ENCODE assay signal across 10 mouse cellular contexts in genomic region chr11:105946694-105947154, GRCm38 (mm10). TPM values are rescaled to one million over a fixed set of nuclear protein-coding genes. Genes with fewer than 3 reads are reported as not detected.
DNase-seq lines count a peak whose midpoint lies in the region; ATAC-seq lines count a peak whose summit lies in the region.
"Had no signal": no experiment of that assay in that cellular context is flagged by ENCODE, and none has a peak within 500 bp of the region (broad histone marks: within the 10 kb centered on the region; RNA-seq: fewer than 3 reads in every experiment).

No protein-coding gene starts in this region.

- no peaks in the 10 kb centered on the region for H3K9me3 ChIP-seq in embryonic facial prominence, embryonic 12.5 days
- H3K9me3 ChIP-seq in lung, embryonic 15.5 days = no peaks in the 10 kb centered on the region
- H3K9me3 ChIP-seq in heart, embryonic 10.5 days = no peaks in the 10 kb centered on the region
- H3K9me3 ChIP-seq: forebrain, embryonic 12.5 days had no signal

- no peak overlapping the region for H3K9ac ChIP-seq in embryonic facial prominence, embryonic 12.5 days
- no peak overlapping the region for H3K9ac ChIP-seq in lung, embryonic 15.5 days
- H3K9ac ChIP-seq: forebrain, embryonic 12.5 days had no signal

- no peak overlapping the region for H3K4me3 ChIP-seq in embryonic facial prominence, embryonic 12.5 days
- no peak overlapping the region for H3K4me3 ChIP-seq in lung, embryonic 15.5 days
- H3K4me3 ChIP-seq in heart, embryonic 10.5 days = no peak overlapping the region
- H3K4me3 ChIP-seq: forebrain, embryonic 12.5 days had no signal

- peak; percentile 72 for DNase-seq in urinary bladder, postnatal 14 days (ENCODE audit: low spot score)
- no peak for DNase-seq in urinary bladder, postnatal 25 days (ENCODE audit: low spot score)
- DNase-seq in ovary, adult 18-20 months (ENCODE audit: low spot score) = no peak
- DNase-seq in heart, embryonic 10.5 days (ENCODE audit: low spot score) = no peak
- DNase-seq: midbrain, embryonic 14.5 days had no signal

- H3K4me2 ChIP-seq in embryonic facial prominence, embryonic 12.5 days (replicated peaks) = no peak overlapping the region
- no peak overlapping the region for H3K4me2 ChIP-seq in lung, embryonic 15.5 days
- H3K4me2 ChIP-seq: forebrain, embryonic 12.5 days had no signal

- WGBS in embryonic facial prominence, embryonic 12.5 days = 35% methylated on average over 11 of the region's 11 CpGs
- 27% methylated on average over 11 of the region's 11 CpGs for WGBS in lung, embryonic 15.5 days
- 39% methylated on average over 11 of the region's 11 CpGs for WGBS in heart, embryonic 10.5 days

- H3K4me1 ChIP-seq in embryonic facial prominence, embryonic 12.5 days = peaks cover 21% of the 10 kb centered on the region
- H3K4me1 ChIP-seq in lung, embryonic 15.5 days = peaks cover 46% of the 10 kb centered on the region
- peaks cover 33% of the 10 kb centered on the region for H3K4me1 ChIP-seq in heart, embryonic 10.5 days

- ATAC-seq in embryonic facial prominence, embryonic 12.5 days (ENCODE audit: insufficient number of reproducible peaks, insufficient read depth, low FRiP score, low TSS enrichment) = no peak
- ATAC-seq in lung, embryonic 15.5 days (ENCODE audit: borderline replicate concordance, extremely low read depth, low FRiP score, low TSS enrichment) = no peak
- no peak for ATAC-seq in erythroid progenitor cell, adult 5-6 weeks (replicated peaks; ENCODE audit: low FRiP score, poor library complexity, severe bottlenecking)
- ATAC-seq: inflammation-experienced regulatory T-cells, adult 6 months had no signal

- H3K27ac ChIP-seq in embryonic facial prominence, embryonic 12.5 days = peak overlapping the region; percentile 14; the same call in 1 of the 2 replicates
- peak overlapping the region; percentile 95 for H3K27ac ChIP-seq in lung, embryonic 15.5 days
- H3K27ac ChIP-seq in heart, embryonic 10.5 days = no peak overlapping the region; the same call in 1 of the 2 replicates
- H3K27ac ChIP-seq: forebrain, embryonic 12.5 days had no signal

- peaks cover 31% of the 10 kb centered on the region for H3K27me3 ChIP-seq in embryonic facial prominence, embryonic 12.5 days
- peaks cover 15% of the 10 kb centered on the region; the same call in 1 of the 2 replicates for H3K27me3 ChIP-seq in lung, embryonic 15.5 days
- H3K27me3 ChIP-seq in heart, embryonic 10.5 days (ENCODE audit: insufficient read depth, poor library complexity, severe bottlenecking) = peaks cover 73% of the 10 kb centered on the region

- H3K36me3 ChIP-seq in embryonic facial prominence, embryonic 12.5 days = no peaks in the 10 kb centered on the region
- no peaks in the 10 kb centered on the region for H3K36me3 ChIP-seq in lung, embryonic 15.5 days
- H3K36me3 ChIP-seq in heart, embryonic 10.5 days = no peaks in the 10 kb centered on the region
- H3K36me3 ChIP-seq: forebrain, embryonic 12.5 days had no signal

RNA-seq across cellular contexts. Expression of gene Cyb561, which starts 6.4 kb away (rescaled TPM):
- polyA plus RNA-seq in embryonic facial prominence, embryonic 12.5 days (2016; fragmentation: Nextera tagmentation; extraction: Ambion mirVana) = 12.1 and 13.6 TPM in 2 replicates
- 34.2 and 39.8 TPM in 2 replicates for polyA plus RNA-seq in lung, embryonic 15.5 days (2015; fragmentation: Nextera tagmentation; extraction: Ambion mirVana)
- total RNA-seq in erythroid progenitor cell, adult 5-6 weeks (2015; ENCODE audit: low replicate concordance) = 3.4 TPM in 1 of 2 replicates, not detected in the other
- 1.5 TPM in 1 of 2 replicates, not detected in the other for total RNA-seq in erythroid progenitor cell, adult 5-6 weeks (2017; ENCODE audit: low replicate concordance)
- 4.1 and 4.6 TPM in 2 replicates for polyA plus RNA-seq in heart, embryonic 10.5 days (2016; fragmentation: Nextera tagmentation; extraction: Ambion mirVana)

RNA-seq across cellular contexts. Expression of gene Ace, which starts 21.0 kb away (rescaled TPM):
- 0.68 and 0.69 TPM in 2 replicates for polyA plus RNA-seq in embryonic facial prominence, embryonic 12.5 days (2016; fragmentation: Nextera tagmentation; extraction: Ambion mirVana)
- 7.5 and 9.4 TPM in 2 replicates for polyA plus RNA-seq in lung, embryonic 15.5 days (2015; fragmentation: Nextera tagmentation; extraction: Ambion mirVana)
- total RNA-seq in erythroid progenitor cell, adult 5-6 weeks (2015; ENCODE audit: low replicate concordance) = 1.8 and 2.1 TPM in 2 replicates
- total RNA-seq in erythroid progenitor cell, adult 5-6 weeks (2017; ENCODE audit: low replicate concordance) = 1.1 and 1.2 TPM in 2 replicates
- 0.43 and 0.65 TPM in 2 replicates for polyA plus RNA-seq in heart, embryonic 10.5 days (2016; fragmentation: Nextera tagmentation; extraction: Ambion mirVana)
- polyA plus RNA-seq: inflammation-experienced regulatory T-cells, adult 6 months had no signal

RNA-seq across cellular contexts. Expression of gene Ace3, which starts 47.8 kb away (rescaled TPM):
- polyA plus RNA-seq in embryonic facial prominence, embryonic 12.5 days (2016; fragmentation: Nextera tagmentation; extraction: Ambion mirVana) = not detected in 2 replicates
- 0.20 and 0.36 TPM in 2 replicates for polyA plus RNA-seq in lung, embryonic 15.5 days (2015; fragmentation: Nextera tagmentation; extraction: Ambion mirVana)
- not detected in 2 replicates for total RNA-seq in erythroid progenitor cell, adult 5-6 weeks (2015; ENCODE audit: low replicate concordance)
- total RNA-seq in erythroid progenitor cell, adult 5-6 weeks (2017; ENCODE audit: low replicate concordance) = not detected in 2 replicates
- polyA plus RNA-seq in heart, embryonic 10.5 days (2016; fragmentation: Nextera tagmentation; extraction: Ambion mirVana) = not detected in 2 replicates
- polyA plus RNA-seq: forebrain, embryonic 12.5 days; inflammation-experienced regulatory T-cells, adult 6 months had no signal
